Mouse (Mus musculus): Measurements from ENCODE around the gene Zfp184. TPM values are rescaled to one million over a fixed set of nuclear protein-coding genes. Genes with fewer than 3 reads are reported as not detected.

Gene Zfp184
- polyA plus RNA-seq, 1 experiment, result 0.95 TPM

- peak overlapping the region; percentile 63 for H3K4me3 ChIP-seq (replicated peaks; ENCODE audit: insufficient read depth, low read depth, low read length)
- TF ChIP-seq POLR2A (IDR thresholded peaks at IDR 0.05; ENCODE audit: borderline replicate concordance, insufficient read depth, low read length), result no peak
- TF ChIP-seq CTCF (IDR thresholded peaks at IDR 0.05; ENCODE audit: borderline replicate concordance, insufficient read depth, low read depth, low read length), result no peak
- no peaks in the 10 kb centered on the region; the same call in 1 of the 2 replicates for H3K4me1 ChIP-seq (ENCODE audit: control insufficient read depth, insufficient read depth, low read length)
- no peaks in the 10 kb centered on the region for H3K27me3 ChIP-seq (ENCODE audit: control insufficient read depth, insufficient read depth, low read length)
- WGBS, result 1% methylated on average over 19 of the region's 19 CpGs
- peak; percentile 78 to 80 for DNase-seq
- no peak overlapping the region for H3K27ac ChIP-seq (ENCODE audit: insufficient read depth, low read length)
Measured at GRCm38 (mm10) chr13:21940213-21940612, 4.7 kb upstream of the Zfp184 start.

- TF ChIP-seq CTCF (IDR thresholded peaks at IDR 0.05; ENCODE audit: borderline replicate concordance, insufficient read depth, low read depth, low read length) (no peak), POLR2A (IDR thresholded peaks at IDR 0.05; ENCODE audit: borderline replicate concordance, insufficient read depth, low read length) (no peak)
- Histone ChIP-seq H3K27ac (ENCODE audit: insufficient read depth, low read length) (no peak overlapping the region), H3K4me1 (ENCODE audit: control insufficient read depth, insufficient read depth, low read length) (no peaks in the 10 kb centered on the region; the same call in 1 of the 2 replicates), H3K27me3 (ENCODE audit: control insufficient read depth, insufficient read depth, low read length) (no peaks in the 10 kb centered on the region), H3K4me3 (replicated peaks; ENCODE audit: insufficient read depth, low read depth, low read length) (peak overlapping the region; percentile 63)
- peak; percentile 82 to 87 for DNase-seq
- WGBS, result under 1% methylated on average over 16 of the region's 16 CpGs
Measured at GRCm38 (mm10) chr13:21940811-21941321, 4.0 kb upstream of the Zfp184 start.

- Histone ChIP-seq H3K4me3 (replicated peaks; ENCODE audit: insufficient read depth, low read depth, low read length) (no peak overlapping the region), H3K27ac (ENCODE audit: insufficient read depth, low read length) (no peak overlapping the region), H3K27me3 (ENCODE audit: control insufficient read depth, insufficient read depth, low read length) (no peaks in the 10 kb centered on the region), H3K4me1 (ENCODE audit: control insufficient read depth, insufficient read depth, low read length) (no peaks in the 10 kb centered on the region)
- 91% methylated on average over 1 of the region's 1 CpGs for WGBS
- no peak for DNase-seq
- TF ChIP-seq CTCF (IDR thresholded peaks at IDR 0.05; ENCODE audit: borderline replicate concordance, insufficient read depth, low read depth, low read length) (no peak), POLR2A (IDR thresholded peaks at IDR 0.05; ENCODE audit: borderline replicate concordance, insufficient read depth, low read length) (no peak)
Measured at GRCm38 (mm10) chr13:21943644-21944043, 1.2 kb upstream of the Zfp184 start.

- no peak for DNase-seq
- under 1% methylated on average over 7 of the region's 7 CpGs for WGBS
- Histone ChIP-seq H3K27ac (ENCODE audit: insufficient read depth, low read length) (no peak overlapping the region), H3K4me1 (ENCODE audit: control insufficient read depth, insufficient read depth, low read length) (no peaks in the 10 kb centered on the region), H3K4me3 (replicated peaks; ENCODE audit: insufficient read depth, low read depth, low read length) (peak overlapping the region; percentile 97), H3K27me3 (ENCODE audit: control insufficient read depth, insufficient read depth, low read length) (no peaks in the 10 kb centered on the region)
- TF ChIP-seq POLR2A (IDR thresholded peaks at IDR 0.05; ENCODE audit: borderline replicate concordance, insufficient read depth, low read length) (no peak), CTCF (IDR thresholded peaks at IDR 0.05; ENCODE audit: borderline replicate concordance, insufficient read depth, low read depth, low read length) (no peak)
Measured at GRCm38 (mm10) chr13:21944592-21944925, 335 bp upstream of the Zfp184 start.

GRCm38 (mm10) chr13:21969269-21969668 is 24.4 kb downstream of the Zfp184 start:
- 43% methylated on average over 1 of the region's 1 CpGs for WGBS
- TF ChIP-seq POLR2A (IDR thresholded peaks at IDR 0.05; ENCODE audit: borderline replicate concordance, insufficient read depth, low read length), result no peak
- no peak for TF ChIP-seq CTCF (IDR thresholded peaks at IDR 0.05; ENCODE audit: borderline replicate concordance, insufficient read depth, low read depth, low read length)
- Histone ChIP-seq H3K4me1 (ENCODE audit: control insufficient read depth, insufficient read depth, low read length) (no peaks in the 10 kb centered on the region), H3K27me3 (ENCODE audit: control insufficient read depth, insufficient read depth, low read length) (no peaks in the 10 kb centered on the region), H3K27ac (ENCODE audit: insufficient read depth, low read length) (no peak overlapping the region), H3K4me3 (replicated peaks; ENCODE audit: insufficient read depth, low read depth, low read length) (no peak overlapping the region)
- no peak for DNase-seq

- TF ChIP-seq POLR2A (IDR thresholded peaks at IDR 0.05; ENCODE audit: borderline replicate concordance, insufficient read depth, low read length) (no peak), CTCF (IDR thresholded peaks at IDR 0.05; ENCODE audit: borderline replicate concordance, insufficient read depth, low read depth, low read length) (no peak)
- Histone ChIP-seq H3K27ac (ENCODE audit: insufficient read depth, low read length) (no peak overlapping the region), H3K27me3 (ENCODE audit: control insufficient read depth, insufficient read depth, low read length) (no peaks in the 10 kb centered on the region), H3K4me3 (replicated peaks; ENCODE audit: insufficient read depth, low read depth, low read length) (no peak overlapping the region), H3K4me1 (ENCODE audit: control insufficient read depth, insufficient read depth, low read length) (no peaks in the 10 kb centered on the region)
- DNase-seq, result no peak
- 20% methylated on average over 2 of the region's 2 CpGs for WGBS
Measured at GRCm38 (mm10) chr13:21969816-21970215, 24.9 kb downstream of the Zfp184 start.

GRCm38 (mm10) chr13:21971641-21972040 is 26.7 kb downstream of the Zfp184 start:
- TF ChIP-seq POLR2A (IDR thresholded peaks at IDR 0.05; ENCODE audit: borderline replicate concordance, insufficient read depth, low read length) (no peak), CTCF (IDR thresholded peaks at IDR 0.05; ENCODE audit: borderline replicate concordance, insufficient read depth, low read depth, low read length) (no peak)
- H3K27ac ChIP-seq (ENCODE audit: insufficient read depth, low read length), result no peak overlapping the region
- H3K27me3 ChIP-seq (ENCODE audit: control insufficient read depth, insufficient read depth, low read length), result no peaks in the 10 kb centered on the region
- H3K4me1 ChIP-seq (ENCODE audit: control insufficient read depth, insufficient read depth, low read length), result no peaks in the 10 kb centered on the region
- DNase-seq, result peak in 1 of 2 experiments; percentile 32
- H3K4me3 ChIP-seq (replicated peaks; ENCODE audit: insufficient read depth, low read depth, low read length), result no peak overlapping the region
- 43% methylated on average over 3 of the region's 3 CpGs for WGBS

- DNase-seq, result peak; percentile 90 to 92
- Histone ChIP-seq H3K4me1 (ENCODE audit: control insufficient read depth, insufficient read depth, low read length) (no peaks in the 10 kb centered on the region), H3K4me3 (replicated peaks; ENCODE audit: insufficient read depth, low read depth, low read length) (peak overlapping the region; percentile 99), H3K27me3 (ENCODE audit: control insufficient read depth, insufficient read depth, low read length) (no peaks in the 10 kb centered on the region), H3K27ac (ENCODE audit: insufficient read depth, low read length) (peak overlapping the region; percentile 15; the same call in 1 of the 2 replicates)
- TF ChIP-seq CTCF (IDR thresholded peaks at IDR 0.05; ENCODE audit: borderline replicate concordance, insufficient read depth, low read depth, low read length) (peak; percentile 80), POLR2A (IDR thresholded peaks at IDR 0.05; ENCODE audit: borderline replicate concordance, insufficient read depth, low read length) (no peak)
- WGBS, result under 1% methylated on average over 23 of the region's 23 CpGs
Measured at GRCm38 (mm10) chr13:21974221-21974725, 29.4 kb downstream of the Zfp184 start.

Data from cerebellum, adult 2 months (tissue).